Mouse (Mus musculus): Measurements from ENCODE around the gene Olfr1. TPM values are rescaled to one million over a fixed set of nuclear protein-coding genes. Genes with fewer than 3 reads are reported as not detected.

The Olfr1 gene
- total RNA-seq (2021) = not detected in 2 replicates
- long read RNA-seq = 0 reads

GRCm38 (mm10) chr11:73399514-73399913 lies at the start of gene Olfr1:
Gene Olfr1 (minus strand): TSS chr11:73399614.
- no peak for DNase-seq

- DNase-seq = no peak
Observed at GRCm38 (mm10) chr11:73428377-73428776, 29.0 kb upstream of the Olfr1 start, which contains the start of gene Olfr378. Gene Olfr378 (minus strand): TSS chr11:73428477.

- no peak for DNase-seq
Observed at GRCm38 (mm10) chr11:73395374-73395773, 4.0 kb downstream of the Olfr1 start.

GRCm38 (mm10) chr11:73370946-73371345 lies 28.5 kb downstream of the Olfr1 start, which contains the start of gene Olfr376:
Gene Olfr376 (plus strand): TSS chr11:73371246.
- DNase-seq = no peak

- DNase-seq = no peak
Observed at GRCm38 (mm10) chr11:73350483-73350882, 48.9 kb downstream of the Olfr1 start, which contains the start of gene Olfr20. Gene Olfr20 (plus strand): TSS chr11:73350783.

Other genes starting within 250 kb of the Olfr1 start
- gene P2rx5, start 239.2 kb downstream of the Olfr1 start, total RNA-seq (2021) = 5.8 and 7.8 TPM in 2 replicates
- 63.4 and 73.4 TPM in 2 replicates for gene Emc6, start 222.6 kb downstream of the Olfr1 start, total RNA-seq (2021)
- gene Tax1bp3, start 222.5 kb downstream of the Olfr1 start, total RNA-seq (2021) = 71.3 and 79.4 TPM in 2 replicates
- gene Ctns, start 200.6 kb downstream of the Olfr1 start, total RNA-seq (2021) = 17.4 and 20.6 TPM in 2 replicates
- gene Shpk, start 200.2 kb downstream of the Olfr1 start, total RNA-seq (2021) = 9.9 and 13.8 TPM in 2 replicates
- gene Trpv1, start 165.3 kb downstream of the Olfr1 start, total RNA-seq (2021) = 0.46 TPM in 1 of 2 replicates, not detected in the other
- gene Trpv3, start 132.2 kb downstream of the Olfr1 start, total RNA-seq (2021) = 0.27 TPM in 1 of 2 replicates, not detected in the other
- gene Aspa, start 70.0 kb downstream of the Olfr1 start, total RNA-seq (2021) = 8.5 and 9.4 TPM in 2 replicates
- gene Gm49340, start 69.9 kb downstream of the Olfr1 start, total RNA-seq (2021) = not detected in 2 replicates
- gene Spata22, start 69.9 kb downstream of the Olfr1 start, total RNA-seq (2021) = 0.73 TPM in 1 of 2 replicates, not detected in the other
- gene Olfr20, start 48.8 kb downstream of the Olfr1 start, total RNA-seq (2021) = not detected in 2 replicates
- gene Olfr376, start 28.4 kb downstream of the Olfr1 start, total RNA-seq (2021) = not detected in 2 replicates
- gene Olfr378, start 28.9 kb upstream of the Olfr1 start, total RNA-seq (2021) = not detected in 2 replicates
- not detected in 2 replicates for gene Olfr380, start 57.9 kb upstream of the Olfr1 start, total RNA-seq (2021)
- not detected in 2 replicates for gene Olfr381, start 92.0 kb upstream of the Olfr1 start, total RNA-seq (2021)
- not detected in 2 replicates for gene Olfr382, start 117.6 kb upstream of the Olfr1 start, total RNA-seq (2021)
- gene Olfr385, start 193.4 kb upstream of the Olfr1 start, total RNA-seq (2021) = not detected in 2 replicates
- not detected in 2 replicates for gene Olfr384, start 199.0 kb upstream of the Olfr1 start, total RNA-seq (2021)

Data from adrenal gland, postnatal 25 days (tissue).